Mouse (Mus musculus): ENCODE results near the gene Gm40193. TPM values are rescaled to one million over a fixed set of nuclear protein-coding genes. Genes with fewer than 3 reads are reported as not detected.
"Not testable (repeated sequence)": the region's sequence is repeated elsewhere in the genome, so short reads cannot be mapped to it uniquely, and the experiment has no call there.

Gm40193 gene
- polyA plus RNA-seq (2016; fragmentation: Nextera tagmentation; extraction: Ambion mirVana) = not detected in 2 replicates

GRCm38 (mm10) chr11:70532839-70533238, at the start of gene Gm40193:
Gene Gm40193 (minus strand): TSS chr11:70532939.
- no peaks in the 10 kb centered on the region for H3K4me1 ChIP-seq
- peaks cover 14% of the 10 kb centered on the region for H3K36me3 ChIP-seq
- H3K9ac ChIP-seq = no peak within 1 kb of the TSS
- H3K27ac ChIP-seq = no peak within 1 kb of the TSS
- no peak within 1 kb of the TSS for H3K4me2 ChIP-seq (replicated peaks)
- no peak within 1 kb of the TSS for H3K4me3 ChIP-seq
- ATAC-seq (ENCODE audit: insufficient number of reproducible peaks, insufficient read depth, low FRiP score, low TSS enrichment) = no peak
- WGBS = 72% methylated on average over 6 of the region's 6 CpGs
- H3K9me3 ChIP-seq = no peaks in the 10 kb centered on the region
- H3K27me3 ChIP-seq = no peaks in the 10 kb centered on the region

GRCm38 (mm10) chr11:70582196-70582595, 49.5 kb upstream of the Gm40193 start:
- peak overlapping the region; percentile 77; the same call in 1 of the 2 replicates for H3K27ac ChIP-seq

GRCm38 (mm10) chr11:70580921-70581320, 48.2 kb upstream of the Gm40193 start:
- no peaks in the 10 kb centered on the region for H3K36me3 ChIP-seq
- H3K9me3 ChIP-seq = no peaks in the 10 kb centered on the region
- 79% methylated on average over 3 of the region's 3 CpGs for WGBS
- peaks cover 82% of the 10 kb centered on the region for H3K4me1 ChIP-seq
- H3K27ac ChIP-seq = peak overlapping the region; percentile 37; the same call in 1 of the 2 replicates
- H3K4me3 ChIP-seq = no peak overlapping the region
- no peaks in the 10 kb centered on the region for H3K27me3 ChIP-seq
- H3K4me2 ChIP-seq (replicated peaks) = no peak overlapping the region
- ATAC-seq (ENCODE audit: insufficient number of reproducible peaks, insufficient read depth, low FRiP score, low TSS enrichment) = no peak
- H3K9ac ChIP-seq = no peak overlapping the region

More at GRCm38 (mm10) chr11:70582196-70582595, 49.5 kb upstream of the Gm40193 start:
- H3K9ac ChIP-seq = no peak overlapping the region
- WGBS = 40% methylated on average over 3 of the region's 3 CpGs
- no peak overlapping the region for H3K4me2 ChIP-seq (replicated peaks)
- no peak for ATAC-seq (ENCODE audit: insufficient number of reproducible peaks, insufficient read depth, low FRiP score, low TSS enrichment)
- no peaks in the 10 kb centered on the region for H3K36me3 ChIP-seq
- no peak overlapping the region for H3K4me3 ChIP-seq
- H3K27me3 ChIP-seq = no peaks in the 10 kb centered on the region
- H3K9me3 ChIP-seq = no peaks in the 10 kb centered on the region
- H3K4me1 ChIP-seq = peaks cover 82% of the 10 kb centered on the region

- Histone ChIP-seq H3K4me3 (no peak overlapping the region), H3K4me1 (peaks cover 76% of the 10 kb centered on the region), H3K36me3 (no peaks in the 10 kb centered on the region), H3K9me3 (no peaks in the 10 kb centered on the region), H3K4me2 (replicated peaks) (0 out of 2 replicates have a peak overlapping the region, but pooled peaks have one; percentile 7), H3K27ac (peak overlapping the region; percentile 37; the same call in 1 of the 2 replicates), H3K9ac (no peak overlapping the region), H3K27me3 (no peaks in the 10 kb centered on the region)
- no peak for ATAC-seq (ENCODE audit: insufficient number of reproducible peaks, insufficient read depth, low FRiP score, low TSS enrichment)
- WGBS = 40% methylated on average over 5 of the region's 5 CpGs
These were observed 47.6 kb upstream of the Gm40193 start for GRCm38 (mm10) chr11:70580358-70580720.

GRCm38 (mm10) chr11:70579710-70580357, 47.1 kb upstream of the Gm40193 start:
- Histone ChIP-seq H3K27me3 (no peaks in the 10 kb centered on the region), H3K4me1 (peaks cover 71% of the 10 kb centered on the region), H3K4me3 (no peak overlapping the region), H3K36me3 (no peaks in the 10 kb centered on the region; the same call in 1 of the 2 replicates), H3K27ac (peak overlapping the region; percentile 37; the same call in 1 of the 2 replicates), H3K9ac (no peak overlapping the region), H3K4me2 (replicated peaks) (no peak overlapping the region), H3K9me3 (no peaks in the 10 kb centered on the region)
- no peak for ATAC-seq (ENCODE audit: insufficient number of reproducible peaks, insufficient read depth, low FRiP score, low TSS enrichment)
- WGBS = 76% methylated on average over 9 of the region's 9 CpGs

- Histone ChIP-seq H3K4me3 (no peak overlapping the region), H3K36me3 (no peaks in the 10 kb centered on the region; the same call in 1 of the 2 replicates), H3K4me1 (peaks cover 63% of the 10 kb centered on the region), H3K27ac (no peak overlapping the region), H3K9me3 (no peaks in the 10 kb centered on the region), H3K9ac (no peak overlapping the region), H3K4me2 (replicated peaks) (no peak overlapping the region), H3K27me3 (no peaks in the 10 kb centered on the region)
- whole genome bisulfite sequencing = 88% methylated on average over 6 of the region's 6 CpGs
- ATAC-seq (ENCODE audit: insufficient number of reproducible peaks, insufficient read depth, low FRiP score, low TSS enrichment) = no peak
These were observed 46.2 kb upstream of the Gm40193 start for GRCm38 (mm10) chr11:70578962-70579361.

GRCm38 (mm10) chr11:70577201-70577600, 44.5 kb upstream of the Gm40193 start:
- H3K4me1 ChIP-seq = peaks cover 46% of the 10 kb centered on the region
- H3K4me2 ChIP-seq (replicated peaks) = no peak overlapping the region
- no peak for ATAC-seq (ENCODE audit: insufficient number of reproducible peaks, insufficient read depth, low FRiP score, low TSS enrichment)
- no peaks in the 10 kb centered on the region for H3K9me3 ChIP-seq
- H3K9ac ChIP-seq = no peak overlapping the region
- H3K27me3 ChIP-seq = no peaks in the 10 kb centered on the region
- no peak overlapping the region for H3K4me3 ChIP-seq
- H3K27ac ChIP-seq = no peak overlapping the region; the same call in 1 of the 2 replicates
- 79% methylated on average over 3 of the region's 3 CpGs for WGBS
- no peaks in the 10 kb centered on the region; the same call in 1 of the 2 replicates for H3K36me3 ChIP-seq

GRCm38 (mm10) chr11:70573872-70574271, 41.1 kb upstream of the Gm40193 start:
- Histone ChIP-seq H3K27me3 (no peaks in the 10 kb centered on the region), H3K9me3 (no peaks in the 10 kb centered on the region), H3K4me3 (no peak overlapping the region), H3K9ac (no peak overlapping the region), H3K4me2 (replicated peaks) (no peak overlapping the region), H3K4me1 (peaks cover 26% of the 10 kb centered on the region), H3K27ac (no peak overlapping the region), H3K36me3 (no peaks in the 10 kb centered on the region; the same call in 1 of the 2 replicates)
- no peak for ATAC-seq (ENCODE audit: insufficient number of reproducible peaks, insufficient read depth, low FRiP score, low TSS enrichment)
- 75% methylated on average over 6 of the region's 6 CpGs for WGBS

- Histone ChIP-seq H3K9ac (no peak overlapping the region), H3K36me3 (no peaks in the 10 kb centered on the region; the same call in 1 of the 2 replicates), H3K27ac (no peak overlapping the region), H3K27me3 (no peaks in the 10 kb centered on the region), H3K4me1 (peaks cover 11% of the 10 kb centered on the region; the same call in 1 of the 2 replicates), H3K9me3 (no peaks in the 10 kb centered on the region), H3K4me2 (replicated peaks) (no peak overlapping the region), H3K4me3 (no peak overlapping the region)
- WGBS = 61% methylated on average over 5 of the region's 5 CpGs
- ATAC-seq (ENCODE audit: insufficient number of reproducible peaks, insufficient read depth, low FRiP score, low TSS enrichment) = no peak
These were observed 39.7 kb upstream of the Gm40193 start for GRCm38 (mm10) chr11:70572348-70572902.

GRCm38 (mm10) chr11:70571641-70572040, 38.9 kb upstream of the Gm40193 start:
- Histone ChIP-seq H3K4me3 (no peak overlapping the region), H3K27me3 (no peaks in the 10 kb centered on the region), H3K4me2 (replicated peaks) (no peak overlapping the region), H3K36me3 (no peaks in the 10 kb centered on the region; the same call in 1 of the 2 replicates), H3K9ac (no peak overlapping the region), H3K9me3 (no peaks in the 10 kb centered on the region), H3K27ac (no peak overlapping the region), H3K4me1 (peaks cover 5% of the 10 kb centered on the region; the same call in 1 of the 2 replicates)
- 82% methylated on average over 1 of the region's 1 CpGs for WGBS
- ATAC-seq (ENCODE audit: insufficient number of reproducible peaks, insufficient read depth, low FRiP score, low TSS enrichment) = no peak

- H3K27ac ChIP-seq; ATAC-seq (ENCODE audit: insufficient number of reproducible peaks, insufficient read depth, low FRiP score, low TSS enrichment); H3K9me3 ChIP-seq; H3K27me3 ChIP-seq; H3K9ac ChIP-seq; H3K36me3 ChIP-seq; H3K4me2 ChIP-seq (replicated peaks); H3K4me3 ChIP-seq: not testable (repeated sequence)
- 95% methylated on average over 1 of the region's 1 CpGs for WGBS
- peaks cover 10% of the 10 kb centered on the region for H3K4me1 ChIP-seq
These were observed 37.9 kb upstream of the Gm40193 start for GRCm38 (mm10) chr11:70570614-70571013.

- Histone ChIP-seq H3K27ac (no peak overlapping the region), H3K4me2 (replicated peaks) (no peak overlapping the region), H3K9ac (no peak overlapping the region), H3K4me3 (no peak overlapping the region), H3K4me1 (peaks cover 27% of the 10 kb centered on the region), H3K9me3 (no peaks in the 10 kb centered on the region), H3K36me3 (no peaks in the 10 kb centered on the region), H3K27me3 (no peaks in the 10 kb centered on the region)
- ATAC-seq (ENCODE audit: insufficient number of reproducible peaks, insufficient read depth, low FRiP score, low TSS enrichment) = no peak
- 77% methylated on average over 7 of the region's 7 CpGs for WGBS
These were observed 33.8 kb upstream of the Gm40193 start for GRCm38 (mm10) chr11:70566586-70566985.

All from embryonic facial prominence, embryonic 12.5 days (tissue).